Mouse (Mus musculus) heart, postnatal 25 days (tissue): ENCODE results near the gene Hacd2. TPM values are rescaled to one million over a fixed set of nuclear protein-coding genes. Genes with fewer than 3 reads are reported as not detected.

Experiments
- DNase-seq: peaks from one replicate; pipeline ENCODE4 v3.0.0; 2022; ENCODE audit warnings: low spot score
- intact Hi-C: fragments of 180-260 bp; cut with DNase I; formaldehyde crosslinking; loops from one replicate; pipeline ENCODE4 v1.15.1; 2025
- total RNA-seq, 2 experiments: library from RNA; stranded (reverse); gene quantifications; 2 replicates each; pipeline ENCODE4 v1.2.3; 2021

Gene Hacd2
- total RNA-seq, 2 experiments from 2014 or later, result 7.4 to 11.5 TPM

DNA sequence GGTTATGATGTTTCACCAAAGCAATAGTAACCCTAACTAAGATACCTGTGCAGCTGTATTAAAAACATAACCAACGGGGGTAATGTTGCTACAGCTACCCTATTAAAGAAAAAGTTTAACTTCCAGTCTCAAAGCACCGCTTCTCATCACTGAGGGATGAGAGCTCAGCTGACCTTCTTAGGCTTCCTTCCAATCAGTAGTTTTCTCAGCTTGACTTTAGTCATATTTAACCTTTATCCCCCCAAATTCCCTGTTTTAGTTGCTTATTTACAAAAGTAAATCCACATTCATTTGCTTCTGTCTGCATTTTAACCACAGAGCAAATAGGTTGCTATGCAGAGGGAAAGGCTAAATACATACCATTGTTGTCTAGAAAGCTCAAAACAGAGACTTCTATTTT lies 17.5 kb upstream of the Hacd2 start:
- DNase-seq, result no peak
- intact Hi-C loops, result no loop called here

DNA sequence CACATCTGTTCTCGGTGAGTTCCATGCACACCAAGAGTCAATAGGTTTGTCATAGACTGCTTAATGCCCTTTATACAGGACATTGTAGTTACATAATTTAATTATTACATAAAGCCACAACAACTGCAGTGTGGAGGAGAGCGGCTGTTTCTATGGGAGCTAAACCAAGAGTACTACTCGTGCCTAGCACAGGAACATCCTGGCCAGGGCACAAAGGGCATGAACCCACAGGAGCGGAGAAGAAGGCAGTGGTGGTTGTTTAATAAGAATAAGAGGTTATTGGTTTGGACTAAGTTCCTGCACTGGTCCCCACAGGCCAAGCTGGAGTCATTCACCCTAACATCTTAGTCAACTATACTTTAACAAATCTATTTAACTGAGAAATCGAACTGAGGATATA lies 16.0 kb upstream of the Hacd2 start:
- DNase-seq, result no peak
- intact Hi-C loops, result no loop called here

DNA sequence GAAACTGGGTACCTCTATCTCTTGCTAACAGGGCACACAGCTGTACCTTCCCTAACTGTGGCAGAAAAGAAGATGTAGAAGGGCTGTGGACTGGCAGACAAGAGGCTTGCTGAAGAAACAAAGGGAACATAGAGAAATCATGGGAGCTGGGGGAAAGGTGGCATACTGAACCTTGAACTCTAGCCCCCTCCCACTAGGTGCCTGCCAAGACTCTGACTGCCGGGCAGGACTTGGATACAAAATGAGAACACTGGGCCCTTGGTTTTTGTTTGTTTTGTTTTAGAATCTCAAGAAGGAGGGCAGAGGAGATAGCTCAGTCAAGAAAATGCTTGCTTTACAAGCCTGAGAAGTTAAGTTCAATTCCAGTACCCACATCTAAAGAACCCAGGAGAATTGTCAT lies 14.9 kb upstream of the Hacd2 start:
- intact Hi-C loops, result no loop called here
- no peak for DNase-seq

DNA sequence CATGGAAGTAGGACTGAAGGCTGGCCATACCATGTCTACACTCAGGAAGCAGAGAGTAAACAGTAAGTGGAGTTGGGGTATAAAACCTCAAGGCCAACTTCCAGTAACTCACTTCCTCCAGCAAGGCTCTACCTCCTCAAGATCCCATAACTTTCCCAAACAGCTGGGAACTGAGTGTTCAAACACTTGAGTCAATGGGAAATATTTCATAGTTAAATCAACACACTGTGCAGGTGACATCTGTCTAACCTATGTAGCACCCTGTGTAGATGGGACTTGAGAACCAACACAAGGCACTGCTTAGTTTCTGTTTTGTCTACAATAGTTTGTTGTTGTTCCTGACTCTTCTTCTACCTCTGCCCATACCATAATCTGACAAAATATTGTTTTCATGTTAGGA lies 13.8 kb upstream of the Hacd2 start:
- intact Hi-C loops, result no loop called here
- no peak for DNase-seq

DNA sequence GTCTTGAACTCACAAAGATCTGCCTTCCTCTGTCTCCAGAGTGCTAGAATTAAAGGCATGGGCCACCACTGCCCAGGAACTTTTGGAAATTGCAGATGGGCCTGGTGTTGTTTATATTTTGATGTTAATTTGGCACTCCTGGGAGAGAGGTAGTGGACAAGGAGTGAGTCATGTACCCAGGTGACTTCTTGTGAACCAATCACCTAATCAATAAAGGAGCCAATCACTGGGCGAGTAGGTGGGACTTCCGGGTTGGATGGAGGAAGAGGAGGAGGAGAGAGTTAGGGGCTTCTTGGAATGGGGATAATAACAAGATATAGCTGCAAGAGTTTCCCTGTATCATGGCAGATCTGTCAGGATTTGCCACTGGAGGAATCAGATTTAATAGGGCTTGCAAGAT lies 8.7 kb upstream of the Hacd2 start:
- intact Hi-C loops, result no loop called here
- no peak for DNase-seq

GRCm38 (mm10) chr16:35016491-35016890 lies 5.7 kb upstream of the Hacd2 start:
- no peak for DNase-seq
- intact Hi-C loops, result no loop called here

DNA sequence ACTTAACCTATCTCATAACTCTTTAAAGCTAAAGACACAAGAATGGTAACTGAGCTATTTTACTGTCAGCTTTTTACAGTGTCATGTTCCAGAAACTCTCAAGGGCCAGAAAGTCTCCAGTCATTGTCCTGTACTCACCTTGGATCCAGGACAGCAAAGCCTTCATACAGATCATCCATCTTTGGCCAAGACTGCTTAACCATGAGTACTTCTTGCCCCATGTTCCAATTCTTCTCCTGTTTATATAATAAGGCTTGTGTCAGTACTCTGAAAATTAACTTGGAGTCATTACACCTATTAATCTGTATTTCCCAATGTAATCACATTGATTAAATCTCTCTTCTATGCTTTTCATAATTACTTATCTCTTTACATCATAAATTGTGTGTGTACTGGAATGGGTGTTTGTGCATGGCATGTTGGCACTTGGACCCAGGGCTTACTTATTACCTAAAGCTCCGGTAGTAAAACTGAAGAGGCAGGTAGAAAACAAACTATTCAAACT lies 3.7 kb upstream of the Hacd2 start:
- DNase-seq, result no peak
- intact Hi-C loops, result no loop called here

DNA sequence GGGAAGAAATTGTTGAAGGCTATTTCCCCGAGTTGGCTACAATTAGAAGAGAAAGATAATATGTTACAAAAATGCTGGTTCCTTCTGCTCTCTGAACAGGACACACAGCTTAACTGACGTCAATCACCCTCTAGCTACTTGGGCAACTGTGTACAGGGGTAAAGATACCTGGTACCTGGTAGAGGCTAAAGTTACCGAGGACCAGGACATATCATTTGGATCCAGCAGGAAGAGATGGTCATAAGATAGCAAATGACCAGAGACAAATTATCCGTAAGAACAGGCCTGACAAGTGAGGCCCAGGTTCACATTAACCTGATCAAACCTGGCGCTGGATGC lies 356 bp upstream of the Hacd2 start:
- intact Hi-C loops, result no loop called here
- no peak for DNase-seq

GRCm38 (mm10) chr16:35023138-35023735 lies 1.0 kb downstream of the Hacd2 start:
- intact Hi-C loops, result no loop called here
- no peak for DNase-seq

DNA sequence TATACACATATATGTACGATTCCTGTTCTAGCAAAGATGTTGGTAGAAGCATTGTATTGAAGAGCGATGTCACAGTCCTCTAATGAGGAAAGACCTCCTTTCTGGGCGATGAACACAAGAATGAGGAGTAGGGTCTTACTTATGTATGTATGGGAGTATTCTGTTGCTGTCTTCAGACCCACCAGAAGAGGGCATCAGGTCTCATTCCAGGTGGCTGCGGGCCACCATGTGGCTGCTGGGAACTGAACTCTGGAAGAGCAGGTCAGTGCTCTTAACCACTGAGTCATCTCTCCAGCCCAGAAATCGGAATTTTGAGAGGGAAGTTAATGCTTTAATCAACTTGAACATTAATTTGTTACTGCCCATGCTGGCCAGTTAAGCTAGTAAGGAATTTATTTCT lies 2.1 kb downstream of the Hacd2 start:
- no peak for DNase-seq
- intact Hi-C loops, result no loop called here

- intact Hi-C loops, result no loop called here
- no peak for DNase-seq
Measured at GRCm38 (mm10) chr16:35025347-35025746, 3.1 kb downstream of the Hacd2 start.

DNA sequence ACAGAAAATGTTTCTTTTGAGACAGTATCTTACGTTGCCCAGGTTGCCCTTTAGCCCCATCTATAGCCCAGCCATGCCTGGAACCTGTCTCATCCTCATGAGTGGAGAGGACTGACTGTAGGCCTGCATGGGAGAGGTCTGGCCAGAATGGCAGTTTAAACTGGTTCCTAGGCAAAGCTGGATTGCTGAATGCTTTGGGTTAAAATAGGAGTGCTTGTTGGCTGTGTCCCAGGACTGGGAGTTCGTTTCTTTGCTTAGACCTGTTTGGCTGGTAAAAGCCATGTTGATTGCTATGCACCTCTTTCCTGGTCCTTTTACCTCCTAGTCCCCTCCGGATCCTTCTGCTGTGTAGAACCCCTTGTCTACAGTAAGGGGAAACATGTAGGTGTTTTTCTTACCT lies 11.0 kb downstream of the Hacd2 start:
- no peak for DNase-seq
- intact Hi-C loops, result no loop called here

- DNase-seq, result no peak
- intact Hi-C loops, result no loop called here
Measured at GRCm38 (mm10) chr16:35033809-35034577, 11.8 kb downstream of the Hacd2 start.

- intact Hi-C loops, result no loop called here
- DNase-seq, result no peak
Measured at GRCm38 (mm10) chr16:35034971-35035370, 12.7 kb downstream of the Hacd2 start.

DNA sequence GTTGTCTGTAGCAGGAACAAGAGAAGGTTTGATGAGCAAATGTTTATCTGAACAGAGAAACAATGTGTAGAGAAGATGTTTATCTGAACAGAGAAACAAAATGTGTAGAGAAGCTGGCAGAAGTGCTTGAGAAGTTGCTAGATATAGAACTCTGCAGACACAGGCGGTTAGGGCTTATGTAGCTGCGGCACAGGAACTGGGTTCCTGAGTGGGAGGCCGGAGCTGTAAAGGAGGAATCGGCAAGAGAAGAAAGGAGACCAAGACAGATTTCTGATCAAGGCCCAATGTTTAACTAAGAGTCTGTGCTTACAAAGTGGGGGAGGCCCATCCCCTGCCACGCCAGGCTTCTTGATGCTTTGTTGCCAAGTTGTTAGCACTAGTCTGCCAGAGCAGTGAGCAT lies 14.5 kb downstream of the Hacd2 start:
- no peak for DNase-seq
- intact Hi-C loops, result no loop called here

GRCm38 (mm10) chr16:35038343-35039057 lies 16.3 kb downstream of the Hacd2 start:
- no peak for DNase-seq
- intact Hi-C loops, result no loop called here

DNA sequence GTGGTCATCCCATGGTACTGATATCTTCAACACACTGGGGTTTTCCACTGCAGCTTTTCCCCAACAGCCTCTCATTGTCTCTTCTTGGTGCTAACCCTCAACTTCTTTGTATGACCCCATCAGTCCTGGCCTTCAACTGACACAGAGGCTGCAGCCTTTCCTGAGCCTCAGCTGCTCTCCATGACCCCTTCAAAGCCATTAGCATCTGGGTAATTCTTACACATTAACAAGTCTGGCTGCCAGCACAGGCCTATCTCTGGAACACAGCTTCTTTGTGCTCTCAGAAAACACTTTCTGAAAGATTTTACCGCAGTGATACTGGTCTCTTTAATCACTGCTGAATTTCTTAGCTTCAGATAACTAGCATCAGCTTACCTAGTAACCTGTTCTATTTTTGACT lies 17.9 kb downstream of the Hacd2 start:
- no peak for DNase-seq
- intact Hi-C loops, result no loop called here

- intact Hi-C loops, result no loop called here
- DNase-seq, result no peak
Measured at GRCm38 (mm10) chr16:35041001-35041400, 18.8 kb downstream of the Hacd2 start.

- DNase-seq, result no peak
- intact Hi-C loops, result no loop called here
Measured at GRCm38 (mm10) chr16:35046081-35046775, 24.0 kb downstream of the Hacd2 start.

DNA sequence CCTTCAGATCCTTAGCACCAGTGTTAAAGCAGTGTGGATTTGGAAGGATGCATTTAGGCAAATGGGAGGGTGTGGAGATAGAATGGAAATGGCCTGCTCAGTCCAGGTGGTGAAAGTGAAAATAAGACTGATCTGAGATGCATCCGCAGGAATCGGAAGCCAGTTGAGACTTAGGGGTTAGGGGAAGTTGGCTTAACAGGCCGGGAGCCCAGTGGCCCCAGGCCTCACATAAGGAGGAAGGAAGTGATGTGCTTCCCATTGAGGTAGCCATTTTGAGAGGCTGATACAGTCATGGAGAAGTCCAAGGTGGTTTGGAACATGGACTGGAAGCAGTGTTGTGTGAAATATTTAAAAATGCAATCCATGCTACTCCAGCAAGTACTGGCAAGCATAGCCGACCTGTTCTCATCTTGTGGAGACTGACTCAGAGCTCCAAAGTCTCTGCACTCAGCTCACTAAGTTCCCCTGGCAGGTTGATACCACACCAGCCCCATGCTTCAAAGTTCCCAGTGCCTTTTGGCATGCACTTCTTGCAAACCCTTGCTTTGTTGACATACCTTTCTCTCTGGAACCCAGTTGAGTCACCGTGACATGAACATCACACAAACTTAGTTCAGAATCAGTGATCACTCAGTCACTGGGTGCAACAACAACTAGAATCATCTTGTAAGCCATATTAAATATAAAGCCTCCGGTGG lies 25.2 kb downstream of the Hacd2 start:
- no peak for DNase-seq
- intact Hi-C loops, result no loop called here
